Mouse (Mus musculus): ENCODE data around the gene Sbk1. TPM values are rescaled to one million over a fixed set of nuclear protein-coding genes. Genes with fewer than 3 reads are reported as not detected.
A peak's percentile ranks its signal among the peaks of the same experiment; 100 is the strongest.

Sbk1 gene
- polyA plus RNA-seq, 1 experiment from 2014 or later: 16.5 TPM

DNA sequence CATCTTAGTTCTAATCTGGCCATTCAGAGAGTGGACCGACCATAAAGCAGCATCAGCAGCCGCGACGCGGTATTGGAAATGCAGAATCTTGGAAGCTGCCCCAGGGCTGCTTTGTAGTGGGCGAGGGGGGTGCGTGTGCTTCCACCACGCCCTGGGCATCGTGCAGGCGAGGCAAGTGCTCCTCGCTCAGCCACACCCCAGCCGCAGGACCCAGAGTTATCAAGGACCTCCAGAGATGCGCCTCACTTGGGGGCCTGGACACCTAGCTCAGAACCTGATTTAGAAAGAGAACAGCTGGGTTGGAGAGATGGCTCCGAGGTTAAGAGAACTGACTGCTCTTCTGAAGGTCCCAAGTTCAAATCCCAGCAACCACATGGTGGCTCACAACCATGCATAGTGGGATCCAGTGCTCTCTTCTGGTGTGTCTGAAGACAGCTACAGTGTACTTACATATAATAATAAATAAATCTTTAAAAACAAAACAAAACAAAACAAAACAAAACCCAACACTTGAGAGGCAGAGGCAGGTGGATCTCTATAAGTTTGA is 31.5 kb upstream of the Sbk1 start:
- Histone ChIP-seq H3K27ac (ENCODE audit: low read length) (no peak overlapping the region), H3K9me3 (ENCODE audit: control insufficient read depth, low read length) (no peaks in the 10 kb centered on the region), H3K36me3 (ENCODE audit: control insufficient read depth, insufficient read depth, low read length) (no peaks in the 10 kb centered on the region), H3K4me3 (ENCODE audit: low read length) (no peak overlapping the region), H3K4me1 (replicated peaks; ENCODE audit: control insufficient read depth, insufficient read depth, low read length) (no peaks in the 10 kb centered on the region), H3K9ac (ENCODE audit: low read length) (no peak overlapping the region), H3K4me2 (ENCODE audit: low read depth, low read length) (no peak overlapping the region), H3K27me3 (ENCODE audit: control insufficient read depth, insufficient read depth, low read depth, low read length) (no peaks in the 10 kb centered on the region)
- ATAC-seq (ENCODE audit: low read depth): no peak
- WGBS: 70% methylated on average over 14 of the region's 14 CpGs

DNA sequence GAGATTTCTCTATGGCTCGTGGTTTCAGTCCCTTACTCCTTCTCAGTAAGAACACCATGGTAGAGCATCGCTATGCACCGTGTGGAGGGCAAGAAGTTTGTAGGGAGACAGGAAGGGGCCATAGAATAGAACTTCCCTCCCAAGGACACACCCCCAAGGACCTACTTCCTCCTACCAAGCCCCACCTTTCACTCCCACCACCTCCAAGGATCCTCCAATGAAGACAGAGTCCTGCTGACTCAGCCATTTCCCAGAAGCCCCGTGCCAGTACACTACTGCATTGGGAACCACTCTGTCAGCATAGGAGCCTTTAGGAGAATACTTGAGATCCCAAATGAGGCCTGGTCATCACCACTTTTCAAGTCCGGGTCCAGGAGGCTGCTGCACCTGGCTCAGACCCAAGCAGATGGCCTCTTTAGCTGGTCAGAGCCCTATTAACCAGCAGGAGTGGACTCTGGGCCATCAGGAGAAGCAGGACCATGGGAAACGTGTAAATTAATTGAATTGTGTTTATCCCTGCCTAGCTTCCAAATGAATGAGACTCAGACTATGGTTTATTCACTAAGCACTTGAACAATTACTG is 28.2 kb upstream of the Sbk1 start:
- 60% methylated on average over 6 of the region's 6 CpGs for WGBS
- H3K9me3 ChIP-seq (ENCODE audit: control insufficient read depth, low read length): no peaks in the 10 kb centered on the region
- no peak overlapping the region for H3K4me3 ChIP-seq (ENCODE audit: low read length)
- no peaks in the 10 kb centered on the region for H3K27me3 ChIP-seq (ENCODE audit: control insufficient read depth, insufficient read depth, low read depth, low read length)
- H3K4me2 ChIP-seq (ENCODE audit: low read depth, low read length): no peak overlapping the region
- H3K4me1 ChIP-seq (replicated peaks; ENCODE audit: control insufficient read depth, insufficient read depth, low read length): no peaks in the 10 kb centered on the region
- H3K36me3 ChIP-seq (ENCODE audit: control insufficient read depth, insufficient read depth, low read length): no peaks in the 10 kb centered on the region
- H3K9ac ChIP-seq (ENCODE audit: low read length): no peak overlapping the region
- ATAC-seq (ENCODE audit: low read depth): no peak
- H3K27ac ChIP-seq (ENCODE audit: low read length): no peak overlapping the region

DNA sequence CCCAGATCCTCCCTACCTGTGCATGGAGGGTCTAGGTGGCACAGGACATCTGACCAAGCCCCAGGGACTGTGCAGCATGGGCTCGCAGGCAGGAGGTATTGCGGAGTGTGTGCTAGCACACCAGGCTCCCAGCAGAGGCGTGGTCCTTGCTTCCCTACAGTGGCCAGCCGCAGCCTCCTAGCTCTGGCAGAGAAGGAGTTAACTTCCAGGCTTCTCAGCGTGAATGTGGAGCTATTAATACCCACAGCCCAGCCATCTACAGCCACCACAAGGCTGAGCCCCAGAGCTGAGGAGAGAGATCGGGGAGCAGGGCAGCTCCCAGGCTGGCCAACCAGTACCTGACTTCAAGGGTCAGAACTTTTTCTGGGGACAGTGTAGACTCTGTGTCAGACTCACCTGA is 24.3 kb upstream of the Sbk1 start:
- Histone ChIP-seq H3K4me1 (replicated peaks; ENCODE audit: control insufficient read depth, insufficient read depth, low read length) (no peaks in the 10 kb centered on the region), H3K4me3 (ENCODE audit: low read length) (no peak overlapping the region), H3K27ac (ENCODE audit: low read length) (no peak overlapping the region), H3K9ac (ENCODE audit: low read length) (no peak overlapping the region), H3K9me3 (ENCODE audit: control insufficient read depth, low read length) (no peaks in the 10 kb centered on the region), H3K36me3 (ENCODE audit: control insufficient read depth, insufficient read depth, low read length) (no peaks in the 10 kb centered on the region), H3K4me2 (ENCODE audit: low read depth, low read length) (no peak overlapping the region), H3K27me3 (ENCODE audit: control insufficient read depth, insufficient read depth, low read depth, low read length) (no peaks in the 10 kb centered on the region)
- peak; percentile 59; the same call in 1 of the 2 replicates for ATAC-seq (ENCODE audit: low read depth)
- 7% methylated on average over 6 of the region's 6 CpGs for WGBS

DNA sequence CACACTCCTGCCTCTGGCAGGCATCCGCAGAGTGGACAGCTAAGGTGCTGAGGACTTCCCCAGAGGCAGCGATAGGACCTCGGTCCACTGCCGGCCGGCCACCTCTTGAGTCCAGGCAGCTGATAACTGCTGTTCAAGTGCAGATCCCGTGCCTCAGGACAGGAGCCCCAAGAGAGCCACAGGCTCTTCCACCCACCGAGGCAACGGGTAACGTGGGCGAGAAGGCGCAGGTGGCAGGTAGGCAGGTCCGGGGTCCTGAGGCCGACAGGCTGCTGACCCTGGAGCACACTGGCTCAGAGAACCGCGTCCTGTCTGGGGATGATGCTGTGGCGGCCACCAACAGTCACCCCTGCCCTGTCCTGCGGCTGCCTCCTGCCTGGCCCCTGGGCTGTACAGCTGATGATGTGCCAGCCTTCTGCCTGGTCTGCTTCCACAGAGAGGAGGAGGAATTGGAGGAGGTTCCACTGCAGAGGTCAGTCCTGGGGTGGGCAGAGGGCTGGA is 23.7 kb upstream of the Sbk1 start:
- H3K27me3 ChIP-seq (ENCODE audit: control insufficient read depth, insufficient read depth, low read depth, low read length): no peaks in the 10 kb centered on the region

DNA sequence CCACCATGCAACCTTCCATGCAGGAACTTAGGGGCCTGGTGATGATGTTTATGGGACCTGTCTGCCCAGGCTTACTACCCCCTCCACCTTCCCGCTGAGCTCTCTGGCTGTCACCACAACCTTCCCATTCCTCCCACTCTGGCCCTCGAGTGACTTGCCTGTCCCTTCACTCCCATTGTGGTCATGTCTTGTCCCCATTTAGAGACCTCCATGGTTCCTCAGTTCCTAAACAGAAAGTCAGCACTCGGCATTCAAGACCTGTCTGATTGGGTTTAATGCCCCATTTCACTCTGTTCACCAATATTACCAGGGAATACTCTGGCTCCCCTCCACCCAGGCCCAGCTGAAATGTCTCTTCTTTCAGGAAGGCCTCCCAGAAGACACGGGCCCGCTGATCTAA is 23.3 kb upstream of the Sbk1 start:
- Histone ChIP-seq H3K4me1 (replicated peaks; ENCODE audit: control insufficient read depth, insufficient read depth, low read length) (no peaks in the 10 kb centered on the region), H3K36me3 (ENCODE audit: control insufficient read depth, insufficient read depth, low read length) (no peaks in the 10 kb centered on the region), H3K27ac (ENCODE audit: low read length) (no peak overlapping the region), H3K9me3 (ENCODE audit: control insufficient read depth, low read length) (no peaks in the 10 kb centered on the region), H3K4me2 (ENCODE audit: low read depth, low read length) (no peak overlapping the region), H3K27me3 (ENCODE audit: control insufficient read depth, insufficient read depth, low read depth, low read length) (no peaks in the 10 kb centered on the region), H3K4me3 (ENCODE audit: low read length) (no peak overlapping the region), H3K9ac (ENCODE audit: low read length) (no peak overlapping the region)
- ATAC-seq (ENCODE audit: low read depth): no peak
- WGBS: 70% methylated on average over 5 of the region's 5 CpGs

More for the DNA sequence above, 23.7 kb upstream of the Sbk1 start:
- H3K4me1 ChIP-seq (replicated peaks; ENCODE audit: control insufficient read depth, insufficient read depth, low read length): no peaks in the 10 kb centered on the region
- H3K27ac ChIP-seq (ENCODE audit: low read length): no peak overlapping the region
- no peak overlapping the region for H3K9ac ChIP-seq (ENCODE audit: low read length)
- H3K36me3 ChIP-seq (ENCODE audit: control insufficient read depth, insufficient read depth, low read length): no peaks in the 10 kb centered on the region
- WGBS: 33% methylated on average over 17 of the region's 17 CpGs
- ATAC-seq (ENCODE audit: low read depth): no peak
- H3K4me3 ChIP-seq (ENCODE audit: low read length): no peak overlapping the region
- no peak overlapping the region for H3K4me2 ChIP-seq (ENCODE audit: low read depth, low read length)
- no peaks in the 10 kb centered on the region for H3K9me3 ChIP-seq (ENCODE audit: control insufficient read depth, low read length)

DNA sequence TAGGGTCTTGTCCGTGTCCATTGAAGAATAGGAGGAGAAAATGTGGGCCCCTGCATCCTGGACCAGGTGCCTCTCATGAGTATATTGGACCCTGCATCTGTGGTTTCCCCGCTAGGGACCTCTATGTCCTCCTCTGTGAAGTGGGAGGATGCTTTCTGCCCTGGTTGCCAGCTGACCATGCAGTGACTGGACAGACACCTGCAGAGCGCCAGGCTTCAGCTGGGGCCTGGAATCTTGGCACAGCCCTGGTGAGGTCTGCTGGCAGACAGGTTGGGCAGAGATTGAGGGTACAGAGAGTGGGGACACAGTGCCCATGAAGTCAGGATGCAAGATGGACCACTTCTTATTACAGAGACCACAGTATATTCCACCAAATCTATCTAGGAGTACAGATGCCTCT is 22.4 kb upstream of the Sbk1 start:
- H3K4me2 ChIP-seq (ENCODE audit: low read depth, low read length): no peak overlapping the region

DNA sequence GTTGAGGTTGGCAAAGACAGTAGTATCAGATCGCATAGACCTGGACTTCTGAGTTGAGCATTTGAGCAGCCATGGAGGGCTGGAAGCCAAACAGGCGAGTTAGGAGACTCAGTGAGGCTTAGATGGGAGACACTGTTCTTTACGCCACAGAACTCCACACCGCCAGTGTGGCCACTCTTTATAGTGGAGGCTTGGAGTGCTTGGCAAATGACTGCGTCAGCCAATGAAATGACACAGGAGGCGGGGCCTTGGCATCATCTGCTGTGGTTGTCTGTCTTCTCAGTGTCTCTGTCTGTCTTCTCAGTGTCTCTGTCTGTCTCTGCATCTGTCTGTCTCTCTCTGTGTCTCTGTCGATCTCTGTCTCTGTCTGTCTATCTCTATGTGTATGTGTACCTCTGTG is 21.9 kb upstream of the Sbk1 start:
- Histone ChIP-seq H3K4me1 (replicated peaks; ENCODE audit: control insufficient read depth, insufficient read depth, low read length) (no peaks in the 10 kb centered on the region), H3K9ac (ENCODE audit: low read length) (no peak overlapping the region), H3K27ac (ENCODE audit: low read length) (no peak overlapping the region), H3K36me3 (ENCODE audit: control insufficient read depth, insufficient read depth, low read length) (no peaks in the 10 kb centered on the region), H3K9me3 (ENCODE audit: control insufficient read depth, low read length) (no peaks in the 10 kb centered on the region), H3K27me3 (ENCODE audit: control insufficient read depth, insufficient read depth, low read depth, low read length) (no peaks in the 10 kb centered on the region), H3K4me2 (ENCODE audit: low read depth, low read length) (no peak overlapping the region), H3K4me3 (ENCODE audit: low read length) (no peak overlapping the region)
- WGBS: 73% methylated on average over 7 of the region's 7 CpGs
- ATAC-seq (ENCODE audit: low read depth): no peak

More for the DNA sequence above, 22.4 kb upstream of the Sbk1 start:
- Histone ChIP-seq H3K27ac (ENCODE audit: low read length) (no peak overlapping the region), H3K4me1 (replicated peaks; ENCODE audit: control insufficient read depth, insufficient read depth, low read length) (no peaks in the 10 kb centered on the region), H3K27me3 (ENCODE audit: control insufficient read depth, insufficient read depth, low read depth, low read length) (no peaks in the 10 kb centered on the region), H3K36me3 (ENCODE audit: control insufficient read depth, insufficient read depth, low read length) (no peaks in the 10 kb centered on the region), H3K9me3 (ENCODE audit: control insufficient read depth, low read length) (no peaks in the 10 kb centered on the region), H3K4me3 (ENCODE audit: low read length) (no peak overlapping the region), H3K9ac (ENCODE audit: low read length) (no peak overlapping the region)
- 85% methylated on average over 3 of the region's 3 CpGs for WGBS
- ATAC-seq (ENCODE audit: low read depth): no peak

DNA sequence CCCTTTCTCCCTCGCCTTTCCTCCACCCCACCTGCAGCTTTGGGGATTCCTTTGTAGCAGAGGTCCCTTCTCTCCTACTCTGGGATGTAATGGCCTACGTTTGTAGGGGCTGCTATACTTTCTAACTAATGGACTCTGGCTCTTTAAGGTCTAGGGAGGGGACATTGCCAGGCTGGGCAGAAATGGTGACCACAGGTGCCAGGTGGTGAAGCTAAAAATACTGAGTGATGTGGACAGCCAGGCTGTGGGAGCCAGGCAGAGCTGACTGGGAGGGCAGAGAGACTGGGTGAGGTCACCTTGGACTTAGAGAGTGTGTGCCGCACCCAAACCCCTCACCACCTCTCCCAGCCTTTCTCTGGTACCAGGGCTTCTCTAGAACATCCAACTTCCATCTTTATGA is 20.7 kb upstream of the Sbk1 start:
- H3K36me3 ChIP-seq (ENCODE audit: control insufficient read depth, insufficient read depth, low read length): no peaks in the 10 kb centered on the region
- H3K4me1 ChIP-seq (replicated peaks; ENCODE audit: control insufficient read depth, insufficient read depth, low read length): no peaks in the 10 kb centered on the region
- H3K9ac ChIP-seq (ENCODE audit: low read length): no peak overlapping the region
- H3K27me3 ChIP-seq (ENCODE audit: control insufficient read depth, insufficient read depth, low read depth, low read length): no peaks in the 10 kb centered on the region
- no peak overlapping the region for H3K4me2 ChIP-seq (ENCODE audit: low read depth, low read length)
- 47% methylated on average over 3 of the region's 3 CpGs for WGBS
- H3K4me3 ChIP-seq (ENCODE audit: low read length): no peak overlapping the region
- H3K9me3 ChIP-seq (ENCODE audit: control insufficient read depth, low read length): no peaks in the 10 kb centered on the region
- ATAC-seq (ENCODE audit: low read depth): no peak
- no peak overlapping the region for H3K27ac ChIP-seq (ENCODE audit: low read length)

DNA sequence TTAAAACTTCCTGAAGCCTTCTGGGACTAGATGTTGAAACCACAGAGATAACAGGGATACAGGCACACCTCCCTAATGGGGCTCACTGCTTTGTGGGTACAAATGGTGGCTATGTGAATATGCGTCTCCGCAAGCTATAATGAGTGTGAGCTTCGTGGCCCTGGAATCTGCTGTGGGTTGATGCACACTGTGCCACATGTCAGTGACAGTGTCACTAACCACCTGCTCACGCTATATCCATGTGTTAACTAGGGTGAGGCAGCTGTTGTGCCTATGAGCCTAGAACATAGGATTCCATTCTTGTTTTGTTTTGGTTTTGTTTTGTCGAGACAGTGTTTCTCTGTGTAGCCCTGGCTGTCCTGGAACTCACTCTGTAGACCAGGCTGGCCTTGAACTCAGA is 20.2 kb upstream of the Sbk1 start:
- Histone ChIP-seq H3K36me3 (ENCODE audit: control insufficient read depth, insufficient read depth, low read length) (no peaks in the 10 kb centered on the region), H3K27me3 (ENCODE audit: control insufficient read depth, insufficient read depth, low read depth, low read length) (no peaks in the 10 kb centered on the region), H3K27ac (ENCODE audit: low read length) (no peak overlapping the region), H3K4me3 (ENCODE audit: low read length) (no peak overlapping the region), H3K4me1 (replicated peaks; ENCODE audit: control insufficient read depth, insufficient read depth, low read length) (no peaks in the 10 kb centered on the region), H3K9ac (ENCODE audit: low read length) (no peak overlapping the region), H3K9me3 (ENCODE audit: control insufficient read depth, low read length) (no peaks in the 10 kb centered on the region), H3K4me2 (ENCODE audit: low read depth, low read length) (no peak overlapping the region)
- WGBS: 74% methylated on average over 5 of the region's 5 CpGs
- ATAC-seq (ENCODE audit: low read depth): no peak

All from lung, embryonic 16.5 days (tissue).